Mouse (Mus musculus) midbrain, embryonic 12.5 days (tissue): ENCODE results near the gene Lactbl1. TPM values are rescaled to one million over a fixed set of nuclear protein-coding genes. Genes with fewer than 3 reads are reported as not detected.

Experiments used
- ATAC-seq: fragments of 200-750 bp; cut with Nextera tagmentation; 2 replicates; pipeline ENCODE4 v1.8.0; 2017; ENCODE audit warnings: low read depth, moderate TSS enrichment, moderate library complexity; ENCODE audit not compliant: low FRiP score
- H3K27ac ChIP-seq: fragments of 300-500 bp; sonication (generic); replicated peaks from 2 replicates; pipeline ENCODE4 v1.5.1; 2016; ENCODE audit warnings: mild to moderate bottlenecking
- H3K27me3 ChIP-seq: fragments of 300-500 bp; sonication (generic); 2 replicates; pipeline ENCODE4 v1.6.1; 2016; ENCODE audit warnings: mild to moderate bottlenecking
- H3K36me3 ChIP-seq: fragments of 300-500 bp; sonication (generic); 2 replicates; pipeline ENCODE4 v1.6.1; 2016
- H3K4me1 ChIP-seq: fragments of 300-500 bp; sonication (generic); 2 replicates; pipeline ENCODE4 v1.6.1; 2016
- H3K4me2 ChIP-seq: fragments of 300-500 bp; sonication (generic); replicated peaks from 2 replicates; pipeline ENCODE4 v1.6.1; 2016; ENCODE audit warnings: mild to moderate bottlenecking, moderate library complexity
- H3K4me3 ChIP-seq: fragments of 300-500 bp; sonication (generic); 2 replicates; pipeline ENCODE4 v1.5.1; 2016; ENCODE audit warnings: mild to moderate bottlenecking
- H3K9ac ChIP-seq: fragments of 300-500 bp; sonication (generic); replicated peaks from 2 replicates; pipeline ENCODE4 v1.6.1; 2016; ENCODE audit warnings: mild to moderate bottlenecking, moderate library complexity
- H3K9me3 ChIP-seq: fragments of 300-500 bp; sonication (generic); 2 replicates; pipeline ENCODE4 v1.6.1; 2016; ENCODE audit warnings: mild to moderate bottlenecking
- WGBS: fragments of 180-500 bp; shearing (Covaris S2); methylation state at CpG from one replicate; pipeline ENCODE4 v1.1.7; 2016; 5-methylcytosine and 5-hydroxymethylcytosine counted together
- polyA plus RNA-seq: library from polyadenylated mRNA; unstranded; fragments of >200 nt; fragmentation: Nextera tagmentation; extraction: Ambion mirVana; gene quantifications from 2 replicates; pipeline ENCODE4 v1.2.1, GENCODE M21; 2016

Lactbl1 gene
- polyA plus RNA-seq, 1 experiment from 2014 or later: 0.05 TPM

DNA sequence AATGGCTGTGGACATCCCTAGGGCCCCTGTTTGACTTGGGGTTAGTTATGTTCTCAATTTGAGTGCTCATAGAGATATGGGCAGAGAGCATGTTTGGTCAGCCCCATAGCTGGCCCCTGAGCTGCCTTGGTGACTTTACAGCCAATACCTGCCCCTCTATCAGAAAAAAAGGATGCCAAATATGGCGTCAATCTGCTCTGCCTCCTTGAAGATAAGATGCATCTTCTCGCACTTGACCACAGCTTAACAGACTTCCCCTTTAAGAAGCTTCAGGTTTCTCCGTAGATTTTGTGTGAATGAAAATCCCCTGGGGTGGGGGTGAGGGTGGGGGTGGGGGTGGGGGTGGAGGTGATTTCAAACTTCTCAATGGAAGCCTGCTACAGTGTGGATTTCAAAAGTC lies 35.5 kb downstream of the Lactbl1 start:
- no peak for ATAC-seq
- Histone ChIP-seq H3K4me1 (peaks cover 4% of the 10 kb centered on the region), H3K4me3 (no peak overlapping the region), H3K9ac (no peak overlapping the region), H3K27me3 (no peaks in the 10 kb centered on the region), H3K9me3 (no peaks in the 10 kb centered on the region), H3K4me2 (no peak overlapping the region), H3K27ac (no peak overlapping the region), H3K36me3 (peaks cover 87% of the 10 kb centered on the region)
- WGBS: 85% methylated on average over 3 of the region's 3 CpGs

DNA sequence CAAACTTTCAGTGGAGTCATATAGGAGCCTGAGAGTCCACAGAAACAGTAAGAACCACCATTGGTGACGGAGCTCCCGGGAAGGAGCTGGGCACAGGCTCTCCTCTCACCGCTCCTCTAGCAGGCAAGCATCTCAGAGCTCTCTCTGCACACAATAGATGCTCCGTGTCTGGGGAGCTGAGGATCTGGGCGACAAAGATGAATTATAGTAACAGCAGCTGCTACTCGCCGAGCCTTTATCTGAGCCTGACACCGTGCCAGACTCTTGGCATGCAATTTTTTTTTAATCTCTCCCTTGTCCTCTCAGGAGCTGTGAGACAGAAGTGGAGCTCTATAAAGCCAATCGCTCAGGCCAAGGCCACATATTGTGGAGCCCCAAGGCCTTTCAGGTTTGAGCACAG lies 42.6 kb downstream of the Lactbl1 start:
- Histone ChIP-seq H3K4me2 (no peak overlapping the region), H3K27me3 (no peaks in the 10 kb centered on the region), H3K9ac (no peak overlapping the region), H3K9me3 (no peaks in the 10 kb centered on the region), H3K4me1 (no peaks in the 10 kb centered on the region), H3K27ac (no peak overlapping the region), H3K4me3 (no peak overlapping the region), H3K36me3 (peaks cover 83% of the 10 kb centered on the region)
- WGBS: 80% methylated on average over 9 of the region's 9 CpGs
- no peak for ATAC-seq

- H3K4me3 ChIP-seq: no peak overlapping the region
- H3K9me3 ChIP-seq: no peaks in the 10 kb centered on the region
- 78% methylated on average over 4 of the region's 4 CpGs for WGBS
- no peaks in the 10 kb centered on the region for H3K4me1 ChIP-seq
- H3K27ac ChIP-seq: no peak overlapping the region
- ATAC-seq: no peak
- peaks cover 80% of the 10 kb centered on the region for H3K36me3 ChIP-seq
- H3K27me3 ChIP-seq: no peaks in the 10 kb centered on the region
- H3K4me2 ChIP-seq: no peak overlapping the region
- no peak overlapping the region for H3K9ac ChIP-seq
Measured at GRCm38 (mm10) chr4:136666002-136666401, 43.6 kb downstream of the Lactbl1 start.

DNA sequence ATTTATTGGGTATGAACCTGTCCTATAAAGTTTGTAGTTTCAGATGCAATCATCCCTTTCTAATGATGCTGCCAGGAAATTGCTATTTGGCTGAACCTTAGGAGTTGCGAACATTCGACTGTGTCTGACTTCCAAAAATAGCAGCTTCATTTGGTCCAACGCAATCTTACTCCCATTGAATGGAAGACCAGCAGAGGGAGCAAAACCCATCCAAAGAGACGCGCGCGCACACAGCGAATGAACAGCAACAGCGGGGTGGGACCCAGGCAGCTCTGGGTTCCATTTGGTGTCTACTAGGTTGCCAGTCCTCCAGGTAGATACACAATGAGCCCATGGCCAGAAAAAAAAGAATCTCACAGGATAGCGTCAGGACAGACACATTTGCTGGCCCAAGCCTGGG lies 45.3 kb downstream of the Lactbl1 start:
- ATAC-seq: no peak
- peaks cover 89% of the 10 kb centered on the region for H3K36me3 ChIP-seq
- WGBS: 76% methylated on average over 10 of the region's 10 CpGs

GRCm38 (mm10) chr4:136672335-136673090 lies 50.1 kb downstream of the Lactbl1 start:
- WGBS: 91% methylated on average over 19 of the region's 19 CpGs
- Histone ChIP-seq H3K27ac (no peak overlapping the region), H3K9me3 (no peaks in the 10 kb centered on the region), H3K4me2 (no peak overlapping the region), H3K9ac (no peak overlapping the region), H3K4me1 (no peaks in the 10 kb centered on the region), H3K4me3 (no peak overlapping the region), H3K36me3 (peaks cover 90% of the 10 kb centered on the region), H3K27me3 (no peaks in the 10 kb centered on the region)
- ATAC-seq: no peak

More for the DNA sequence above, 45.3 kb downstream of the Lactbl1 start:
- no peak overlapping the region for H3K9ac ChIP-seq
- H3K4me2 ChIP-seq: no peak overlapping the region
- H3K9me3 ChIP-seq: no peaks in the 10 kb centered on the region
- no peaks in the 10 kb centered on the region for H3K4me1 ChIP-seq
- no peaks in the 10 kb centered on the region for H3K27me3 ChIP-seq
- no peak overlapping the region for H3K27ac ChIP-seq
- no peak overlapping the region for H3K4me3 ChIP-seq

- Histone ChIP-seq H3K36me3 (peaks cover 63% of the 10 kb centered on the region), H3K9ac (no peak overlapping the region), H3K27ac (no peak overlapping the region), H3K9me3 (no peaks in the 10 kb centered on the region), H3K4me3 (no peak overlapping the region), H3K4me2 (no peak overlapping the region), H3K4me1 (0 out of 2 replicates have a peak, but pooled peaks cover 5% of the 10 kb centered on the region), H3K27me3 (no peaks in the 10 kb centered on the region)
- WGBS: 89% methylated on average over 9 of the region's 9 CpGs
- no peak for ATAC-seq
Measured at GRCm38 (mm10) chr4:136675439-136675838, 53.0 kb downstream of the Lactbl1 start.

- no peak overlapping the region for H3K4me2 ChIP-seq
- WGBS: 8% methylated on average over 3 of the region's 3 CpGs
- H3K9me3 ChIP-seq: no peaks in the 10 kb centered on the region
- H3K4me3 ChIP-seq: no peak overlapping the region
- H3K27ac ChIP-seq: peak overlapping the region; percentile 69; the same call in 1 of the 2 replicates
- H3K4me1 ChIP-seq: peaks cover 26% of the 10 kb centered on the region
- H3K27me3 ChIP-seq: no peaks in the 10 kb centered on the region
- peaks cover 62% of the 10 kb centered on the region for H3K36me3 ChIP-seq
- ATAC-seq: peak; percentile 41; the same call in 1 of the 2 replicates
- H3K9ac ChIP-seq: no peak overlapping the region
Measured at GRCm38 (mm10) chr4:136678480-136678879, 56.1 kb downstream of the Lactbl1 start.

DNA sequence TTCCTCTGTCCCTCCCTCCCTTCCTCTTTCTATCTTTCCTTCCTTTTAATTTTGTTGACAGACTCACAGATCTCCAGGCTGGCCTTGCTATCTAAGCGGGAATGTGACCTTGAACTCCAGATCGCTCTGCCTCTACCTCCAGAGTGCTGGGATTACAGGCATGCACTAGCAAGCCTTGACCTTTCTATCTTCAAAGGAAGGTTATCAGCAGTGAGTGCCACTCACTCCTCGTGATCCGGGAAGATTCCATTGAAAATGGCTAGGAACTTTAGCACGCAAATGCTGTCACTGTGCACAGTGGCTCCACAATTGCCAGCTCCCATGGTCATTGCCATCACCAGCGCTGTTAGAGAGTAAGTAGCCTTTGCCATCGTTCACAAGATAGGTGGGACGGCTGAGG lies 56.8 kb downstream of the Lactbl1 start:
- H3K4me3 ChIP-seq: no peak overlapping the region
- peaks cover 27% of the 10 kb centered on the region for H3K4me1 ChIP-seq
- no peaks in the 10 kb centered on the region for H3K27me3 ChIP-seq
- H3K9me3 ChIP-seq: no peaks in the 10 kb centered on the region
- no peak overlapping the region for H3K4me2 ChIP-seq
- no peak for ATAC-seq
- H3K9ac ChIP-seq: no peak overlapping the region
- peaks cover 63% of the 10 kb centered on the region for H3K36me3 ChIP-seq
- 85% methylated on average over 8 of the region's 8 CpGs for WGBS
- H3K27ac ChIP-seq: peak overlapping the region; percentile 69

- no peak overlapping the region for H3K9ac ChIP-seq
- H3K9me3 ChIP-seq: no peaks in the 10 kb centered on the region
- ATAC-seq: no peak
- H3K4me2 ChIP-seq: no peak overlapping the region
- peaks cover 37% of the 10 kb centered on the region for H3K4me1 ChIP-seq
- H3K27ac ChIP-seq: peak overlapping the region; percentile 69
- H3K36me3 ChIP-seq: peaks cover 60% of the 10 kb centered on the region
- 77% methylated on average over 14 of the region's 14 CpGs for WGBS
- no peaks in the 10 kb centered on the region for H3K27me3 ChIP-seq
- H3K4me3 ChIP-seq: no peak overlapping the region
Measured at GRCm38 (mm10) chr4:136680641-136681040, 58.2 kb downstream of the Lactbl1 start.

DNA sequence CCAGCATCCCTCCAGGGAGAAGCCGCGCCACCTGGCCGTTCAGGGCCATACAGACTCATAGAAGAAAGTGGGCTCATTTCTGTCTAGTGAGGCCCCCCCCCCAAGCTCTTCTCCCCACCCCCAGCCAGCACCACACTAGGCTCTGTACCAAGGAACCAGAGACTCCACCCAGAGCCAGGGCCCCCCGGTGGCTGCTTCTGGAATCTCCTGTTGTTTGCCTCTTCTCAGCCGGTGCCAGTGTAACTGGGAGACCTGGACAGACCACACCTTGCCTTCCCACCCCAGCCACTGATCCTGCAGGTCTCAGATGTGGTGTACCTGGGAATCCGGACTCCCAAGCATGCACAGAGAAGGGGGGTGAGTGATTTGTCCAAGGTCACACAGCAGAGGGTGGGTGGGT lies 62.1 kb downstream of the Lactbl1 start:
- 85% methylated on average over 5 of the region's 6 CpGs for WGBS
- Histone ChIP-seq H3K9ac (no peak overlapping the region), H3K4me3 (no peak overlapping the region), H3K4me2 (no peak overlapping the region), H3K27ac (peak overlapping the region; percentile 7; the same call in 1 of the 2 replicates), H3K27me3 (no peaks in the 10 kb centered on the region), H3K4me1 (peaks cover 41% of the 10 kb centered on the region), H3K36me3 (peaks cover 73% of the 10 kb centered on the region), H3K9me3 (no peaks in the 10 kb centered on the region)
- no peak for ATAC-seq

DNA sequence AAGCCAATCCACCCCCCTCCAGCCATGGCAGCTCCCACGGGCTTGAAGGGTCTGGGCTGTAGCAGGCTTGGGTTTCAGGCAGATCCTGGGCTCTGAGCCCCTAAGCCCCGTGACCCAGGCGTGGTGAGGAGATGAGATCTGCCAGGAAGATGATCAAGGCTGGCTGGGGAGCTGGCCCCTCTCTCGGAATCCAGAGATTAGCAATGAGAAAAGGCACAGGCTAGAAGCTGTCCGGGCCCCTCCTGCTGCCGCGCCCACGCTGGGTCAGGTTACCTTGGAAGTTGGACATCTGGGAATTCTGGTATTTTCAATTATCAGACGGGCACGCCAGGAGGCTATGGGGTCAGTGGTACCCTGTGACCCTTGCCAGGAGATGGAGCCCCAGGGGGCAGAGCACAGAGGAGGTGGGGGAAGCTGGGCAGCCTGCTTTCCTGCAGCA lies 63.0 kb downstream of the Lactbl1 start:
- Histone ChIP-seq H3K4me3 (no peak overlapping the region), H3K9ac (no peak overlapping the region), H3K27me3 (no peaks in the 10 kb centered on the region), H3K27ac (no peak overlapping the region), H3K4me2 (no peak overlapping the region), H3K36me3 (peaks cover 82% of the 10 kb centered on the region), H3K9me3 (no peaks in the 10 kb centered on the region), H3K4me1 (peaks cover 38% of the 10 kb centered on the region)
- no peak for ATAC-seq
- WGBS: 34% methylated on average over 10 of the region's 10 CpGs

DNA sequence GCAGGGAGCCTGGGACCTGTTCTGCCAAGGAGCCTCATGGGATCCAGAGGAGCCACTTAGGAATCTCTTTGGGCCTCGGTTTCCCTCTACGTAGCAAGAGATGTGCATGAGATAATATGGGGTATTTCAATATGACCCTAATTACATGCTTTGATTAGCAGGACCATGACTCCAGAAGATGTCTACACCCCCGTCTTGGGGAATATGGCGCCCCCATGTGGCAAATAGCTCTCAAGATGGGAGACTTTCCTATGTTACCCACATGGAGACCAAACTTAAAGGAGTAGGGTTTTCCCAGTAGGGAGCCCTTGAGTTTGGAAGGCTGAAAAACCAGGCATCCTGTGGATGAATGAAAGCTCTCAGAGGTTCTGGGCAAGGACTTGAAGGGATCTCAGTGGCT lies 65.7 kb downstream of the Lactbl1 start:
- no peaks in the 10 kb centered on the region for H3K9me3 ChIP-seq
- ATAC-seq: no peak
- no peaks in the 10 kb centered on the region for H3K27me3 ChIP-seq
- peaks cover 86% of the 10 kb centered on the region for H3K36me3 ChIP-seq
- 71% methylated on average over 4 of the region's 4 CpGs for WGBS
- peaks cover 17% of the 10 kb centered on the region for H3K4me1 ChIP-seq
- H3K4me3 ChIP-seq: no peak overlapping the region
- no peak overlapping the region for H3K27ac ChIP-seq
- H3K9ac ChIP-seq: no peak overlapping the region
- no peak overlapping the region for H3K4me2 ChIP-seq
